In genomic region chr17:46168318-46168717, GRCm38 (mm10) we compare ENCODE assay signal across 12 mouse cellular contexts. TPM values are rescaled to one million over a fixed set of nuclear protein-coding genes. Genes with fewer than 3 reads are reported as not detected.
DNase-seq lines count a peak whose midpoint lies in the region; ATAC-seq and TF ChIP-seq lines count a peak whose summit lies in the region.
"Had no signal": no experiment of that assay in that cellular context is flagged by ENCODE, and none has a peak within 500 bp of the region (broad histone marks: within the 10 kb centered on the region; RNA-seq: fewer than 3 reads in every experiment).

No protein-coding gene starts in this region.

- peak overlapping the region; percentile 82 for H3K27ac ChIP-seq in gastrocnemius, adult 2 months
- H3K27ac ChIP-seq in intestine, postnatal 0 days (ENCODE audit: low read depth, low read length), result no peak overlapping the region
- H3K27ac ChIP-seq: hindbrain, embryonic 15.5 days; neural tube, embryonic 13.5 days had no signal

- no peaks in the 10 kb centered on the region for H3K9me3 ChIP-seq in intestine, postnatal 0 days (ENCODE audit: control insufficient read depth)
- H3K9me3 ChIP-seq: hindbrain, embryonic 15.5 days; neural tube, embryonic 13.5 days had no signal

- no peaks in the 10 kb centered on the region for H3K27me3 ChIP-seq in intestine, postnatal 0 days (replicated peaks; ENCODE audit: control insufficient read depth, insufficient read depth, low read length)
- H3K27me3 ChIP-seq: hindbrain, embryonic 15.5 days; neural tube, embryonic 13.5 days had no signal

- TF ChIP-seq CTCF in gastrocnemius, adult 2 months (IDR thresholded peaks at IDR 0.05), result no peak
- TF ChIP-seq CTCF in lung, adult 2 months (IDR thresholded peaks at IDR 0.05; ENCODE audit: insufficient read depth, low read length), result no peak
- no peak; the same call in 1 of the 2 replicates for TF ChIP-seq CTCF in intestine, postnatal 0 days (IDR thresholded peaks at IDR 0.05; ENCODE audit: low read depth)

- 26% methylated on average over 5 of the region's 5 CpGs for WGBS in lung, adult 2 months
- 33% methylated on average over 5 of the region's 5 CpGs for WGBS in intestine, postnatal 0 days

- H3K9ac ChIP-seq in intestine, postnatal 0 days (ENCODE audit: low read depth, low read length), result no peak overlapping the region
- H3K9ac ChIP-seq: hindbrain, embryonic 15.5 days; neural tube, embryonic 13.5 days had no signal

- H3K4me2 ChIP-seq in intestine, postnatal 0 days (replicated peaks; ENCODE audit: low read depth), result no peak overlapping the region
- H3K4me2 ChIP-seq: hindbrain, embryonic 15.5 days; neural tube, embryonic 13.5 days had no signal

- no peaks in the 10 kb centered on the region for H3K4me1 ChIP-seq in lung, adult 2 months (ENCODE audit: control insufficient read depth, insufficient read depth, low read length)
- H3K4me1 ChIP-seq in intestine, postnatal 0 days (replicated peaks; ENCODE audit: control insufficient read depth, insufficient read depth, low read length), result no peaks in the 10 kb centered on the region

- intact Hi-C loops in gastrocnemius, adult 2 months (cut with DNase I), result no loop called here

- TF ChIP-seq POLR2A in lung, adult 2 months (IDR thresholded peaks at IDR 0.05; ENCODE audit: borderline replicate concordance, extremely low read depth, low read depth, low read length), result no peak

- peak overlapping the region; percentile 24; the same call in 1 of the 2 replicates for H3K4me3 ChIP-seq in gastrocnemius, adult 2 months
- no peak overlapping the region for H3K4me3 ChIP-seq in lung, adult 2 months (replicated peaks; ENCODE audit: extremely low read depth, low read depth, low read length)
- H3K4me3 ChIP-seq in intestine, postnatal 0 days (ENCODE audit: low read depth, low read length), result no peak overlapping the region
- H3K4me3 ChIP-seq: hindbrain, embryonic 15.5 days; neural tube, embryonic 13.5 days had no signal

- peaks cover 80% of the 10 kb centered on the region for H3K36me3 ChIP-seq in intestine, postnatal 0 days (ENCODE audit: control insufficient read depth, insufficient read depth)

- peak; percentile 30 for DNase-seq in gastrocnemius, adult 2 months
- DNase-seq in gastrocnemius, adult 8-10 months (ENCODE audit: low spot score in 2 of 2), result no peak
- peak; percentile 32 for DNase-seq in lung, postnatal 10 days
- no peak for DNase-seq in lung, adult 2 months
- DNase-seq in yolk sac, embryonic 10.5 days (ENCODE audit: low spot score), result peak; percentile 67
- DNase-seq in lung, postnatal 14 days, result no peak
- no peak for DNase-seq in Muller cell, postnatal 12 days (ENCODE audit: inconsistent ontology term)
- DNase-seq: embryo, embryonic 11 days; thymus, postnatal 14 days had no signal

- ATAC-seq in intestine, postnatal 0 days, result peak; percentile 42

RNA-seq across cellular contexts. Expression of gene Gtpbp2, which starts 7.5 kb away (rescaled TPM):
- total RNA-seq in gastrocnemius, adult 2 months (2021), result 10 to 100 TPM; 52.7 to 55.2 TPM
- 10 to 100 TPM; 37.0 to 43.9 (median 40.3) TPM for total RNA-seq in gastrocnemius, adult 8-10 months (2022)
- polyA plus RNA-seq in lung, adult 2 months (2012; rRNA removed), result 134 and 161 TPM in 2 replicates
- 22.2 and 28.3 TPM in 2 replicates for polyA plus RNA-seq in intestine, postnatal 0 days (2015; fragmentation: Nextera tagmentation; extraction: Ambion mirVana)

RNA-seq across cellular contexts. Expression of gene Mad2l1bp, which starts 15.0 kb away (rescaled TPM):
- 10 to 100 TPM; 20.8 to 25.1 TPM for total RNA-seq in gastrocnemius, adult 2 months (2021)
- 10 to 100 TPM; 14.1 to 26.9 (median 18.9) TPM for total RNA-seq in gastrocnemius, adult 8-10 months (2022)
- polyA plus RNA-seq in lung, adult 2 months (2012; rRNA removed), result 13.1 and 13.8 TPM in 2 replicates
- polyA plus RNA-seq in intestine, postnatal 0 days (2015; fragmentation: Nextera tagmentation; extraction: Ambion mirVana), result 38.1 and 40.2 TPM in 2 replicates

RNA-seq across cellular contexts. Expression of gene Rsph9, which starts 24.3 kb away (rescaled TPM):
- under 1 TPM; 0.47 to 0.61 TPM for total RNA-seq in gastrocnemius, adult 2 months (2021)
- under 1 TPM in 3 of 4 experiments, not detected in 1; 0.34 to 0.58 (median 0.40) TPM for total RNA-seq in gastrocnemius, adult 8-10 months (2022)
- polyA plus RNA-seq in lung, adult 2 months (2012; rRNA removed), result 26.0 and 28.1 TPM in 2 replicates
- polyA plus RNA-seq in intestine, postnatal 0 days (2015; fragmentation: Nextera tagmentation; extraction: Ambion mirVana), result 4.7 and 5.1 TPM in 2 replicates

RNA-seq across cellular contexts. Expression of gene Polh, which starts 34.1 kb away (rescaled TPM):
- total RNA-seq in gastrocnemius, adult 2 months (2021), result 10 to 100 TPM; 11.8 to 14.1 TPM
- 10 to 100 TPM; 12.3 to 16.2 (median 14.3) TPM for total RNA-seq in gastrocnemius, adult 8-10 months (2022)
- 3.4 and 4.2 TPM in 2 replicates for polyA plus RNA-seq in lung, adult 2 months (2012; rRNA removed)
- 4.7 and 5.7 TPM in 2 replicates for polyA plus RNA-seq in intestine, postnatal 0 days (2015; fragmentation: Nextera tagmentation; extraction: Ambion mirVana)

RNA-seq across cellular contexts. Expression of gene Xpo5, which starts 34.3 kb away (rescaled TPM):
- total RNA-seq in gastrocnemius, adult 2 months (2021), result 10 to 100 TPM; 10.8 to 12.2 TPM
- 10 to 100 TPM in 2 of 4 experiments, 1 to 10 TPM in 2; 8.0 to 10.3 (median 9.6) TPM for total RNA-seq in gastrocnemius, adult 8-10 months (2022)
- 15.2 and 19.6 TPM in 2 replicates for polyA plus RNA-seq in lung, adult 2 months (2012; rRNA removed)
- polyA plus RNA-seq in intestine, postnatal 0 days (2015; fragmentation: Nextera tagmentation; extraction: Ambion mirVana), result 7.7 and 8.2 TPM in 2 replicates

Comparison
In these comparisons a context has a peak if more than half of its experiments do, and no peak if none do; other contexts are left out.
1. DNase-seq: peak in gastrocnemius, adult 2 months (single experiment), lung, postnatal 10 days (single experiment) and yolk sac, embryonic 10.5 days (single experiment); none in gastrocnemius, adult 8-10 months (0 of 2), lung, adult 2 months (single experiment), lung, postnatal 14 days (single experiment) and Muller cell, postnatal 12 days (single experiment).